Mouse (Mus musculus) E14TG2a.4 (cell line): ENCODE measurements around the gene Gda.

Experiments
- CTCF ChIP-seq: conservative IDR thresholded peaks from 2 replicates; pipeline ENCODE4 v1.5.1; 2014; ENCODE audit warnings: low read length
- NANOG ChIP-seq: IDR thresholded peaks from 2 replicates; pipeline ENCODE4 v1.6.1; 2014; ENCODE audit warnings: borderline replicate concordance, low read length, mixed read lengths
- POU5F1 ChIP-seq: IDR thresholded peaks from 2 replicates; pipeline ENCODE4 v1.6.1; 2014; ENCODE audit warnings: low read length, borderline replicate concordance

- TF ChIP-seq CTCF (no peak), NANOG (no peak), POU5F1 (no peak)
Measured at GRCm38 (mm10) chr19:21520280-21520679, 47.0 kb upstream of the Gda start.
